Mouse (Mus musculus) limb, embryonic 14.5 days (tissue): ENCODE data around the gene Tnpo1. TPM values are rescaled to one million over a fixed set of nuclear protein-coding genes. Genes with fewer than 3 reads are reported as not detected.

Source experiments
- ATAC-seq: fragments of 200-750 bp; cut with Nextera tagmentation; 2 replicates; pipeline ENCODE4 v1.8.0; 2017; ENCODE audit warnings: low read depth, moderate number of reproducible peaks, moderate TSS enrichment; ENCODE audit not compliant: low FRiP score
- DNase-seq: peaks from one replicate; pipeline ENCODE4 v3.0.0-alpha.2; 2015; ENCODE audit warnings: low spot score
- H3K27ac ChIP-seq: fragments of 300-500 bp; sonication (generic); replicated peaks from 2 replicates; pipeline ENCODE4 v1.5.1; 2014; ENCODE audit warnings: low read depth, mild to moderate bottlenecking, low read length, moderate library complexity, mixed read lengths
- H3K27me3 ChIP-seq: fragments of 300-500 bp; sonication (generic); 2 replicates; pipeline ENCODE4 v1.6.1; 2014; ENCODE audit warnings: low read length, mixed read lengths; ENCODE audit not compliant: control insufficient read depth, insufficient read depth
- H3K36me3 ChIP-seq: fragments of 300-500 bp; sonication (generic); 2 replicates; pipeline ENCODE4 v1.6.1; 2014; ENCODE audit warnings: mild to moderate bottlenecking, low read length, moderate library complexity, mixed read lengths; ENCODE audit not compliant: control insufficient read depth, insufficient read depth
- H3K4me1 ChIP-seq: fragments of 300-500 bp; sonication (generic); 2 replicates; pipeline ENCODE4 v1.6.1; 2014; ENCODE audit warnings: antibody characterized with exemption, low read length, mixed read lengths; ENCODE audit not compliant: control insufficient read depth, insufficient read depth
- H3K4me2 ChIP-seq: fragments of 300-500 bp; sonication (generic); replicated peaks from 2 replicates; pipeline ENCODE4 v1.6.1; 2014; ENCODE audit warnings: low read depth, mild to moderate bottlenecking, low read length, moderate library complexity; ENCODE audit not compliant: severe bottlenecking
- H3K4me3 ChIP-seq: fragments of 300-500 bp; sonication (generic); replicated peaks from 2 replicates; pipeline ENCODE4 v1.5.1; 2014; ENCODE audit warnings: low read length
- H3K9ac ChIP-seq: fragments of 300-500 bp; sonication (generic); 2 replicates; pipeline ENCODE4 v1.6.1; 2014; ENCODE audit warnings: mild to moderate bottlenecking, low read depth, low read length, moderate library complexity; ENCODE audit not compliant: severe bottlenecking
- H3K9me3 ChIP-seq: fragments of 300-500 bp; sonication (generic); 2 replicates; pipeline ENCODE4 v1.6.1; 2016; ENCODE audit warnings: low read length; ENCODE audit not compliant: control insufficient read depth
- POLR2A ChIP-seq: fragments of 200-500 bp; IDR thresholded peaks from 2 replicates; pipeline ENCODE4 v1.8.0; 2012; ENCODE audit warnings: inconsistent platforms, mild to moderate bottlenecking, moderate library complexity, borderline replicate concordance; ENCODE audit not compliant: insufficient read depth, insufficient read length; ENCODE audit errors: extremely low read depth
- WGBS: fragments of 180-500 bp; shearing (Covaris S2); extraction: QIAGEN DNeasy Blood & Tissue Kit; methylation state at CpG from one replicate; pipeline ENCODE4 v1.1.7; 2014; 5-methylcytosine and 5-hydroxymethylcytosine counted together
- polyA plus RNA-seq, 2 experiments: library from polyadenylated mRNA; depleted of rRNA in 1 of 2; stranded (reverse) in 1 of 2; unstranded in 1 of 2; fragments of >200 nt; fragmentation: Nextera tagmentation in 1 of 2; extraction: Ambion mirVana in 1 of 2; gene quantifications; 2 replicates each; pipeline versions ENCODE4 v1.2.1 to v1.2.3; 2012 to 2014

Tnpo1 gene
- polyA plus RNA-seq, 2 experiments: 38.7 to 43.2 TPM

DNA sequence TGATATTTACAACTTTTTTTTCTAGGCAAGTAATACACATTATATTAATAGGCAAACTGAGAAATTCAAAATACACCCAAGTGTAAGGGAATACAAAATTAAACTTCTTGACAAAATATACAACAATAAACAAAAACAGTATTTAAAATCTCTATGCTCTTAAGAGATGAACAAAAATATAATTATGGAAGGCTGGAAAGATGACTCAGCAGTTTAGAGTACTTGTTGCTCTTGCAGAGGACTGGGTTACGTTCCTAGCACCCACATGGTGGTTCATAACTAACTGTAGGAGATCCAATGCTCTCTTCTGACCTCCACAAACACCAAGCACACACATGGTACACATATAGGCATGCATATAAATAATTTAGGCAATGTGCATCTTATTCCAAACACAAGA, 133.3 kb downstream of the Tnpo1 start:
- DNase-seq (no peak), ATAC-seq (no peak)
- Histone ChIP-seq H3K27ac (no peak overlapping the region), H3K4me1 (no peaks in the 10 kb centered on the region), H3K9me3 (no peaks in the 10 kb centered on the region), H3K4me2 (no peak overlapping the region), H3K4me3 (no peak overlapping the region), H3K9ac (no peak overlapping the region), H3K27me3 (no peaks in the 10 kb centered on the region), H3K36me3 (peaks cover 26% of the 10 kb centered on the region)
- no peak for TF ChIP-seq POLR2A
- 87% methylated on average over 1 of the region's 1 CpGs for whole genome bisulfite sequencing

DNA sequence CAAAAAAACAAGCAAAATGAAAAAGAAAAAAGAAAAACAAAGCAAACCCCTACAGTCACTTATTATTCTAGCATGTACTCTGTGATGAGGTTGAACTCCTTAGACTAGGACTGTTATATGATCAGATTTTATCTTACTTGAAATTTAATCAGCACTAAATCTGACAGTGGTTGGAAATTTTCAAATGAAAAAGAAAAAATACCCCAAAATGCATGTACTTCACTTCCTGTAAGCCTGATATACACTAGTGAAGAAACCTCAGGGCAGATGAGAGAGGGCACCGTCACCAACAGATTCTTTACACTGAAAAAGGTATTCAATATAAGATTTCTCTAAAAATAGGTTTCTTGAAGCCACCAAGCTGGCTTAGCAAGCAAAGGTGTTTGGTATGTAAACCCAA, 134.5 kb downstream of the Tnpo1 start:
- ATAC-seq: no peak
- no peak for TF ChIP-seq POLR2A
- no peak overlapping the region for H3K4me3 ChIP-seq
- WGBS: 100% methylated on average over 1 of the region's 1 CpGs
- no peaks in the 10 kb centered on the region for H3K4me1 ChIP-seq
- DNase-seq: no peak
- no peak overlapping the region for H3K9ac ChIP-seq
- no peak overlapping the region for H3K27ac ChIP-seq
- no peaks in the 10 kb centered on the region for H3K9me3 ChIP-seq
- no peak overlapping the region for H3K4me2 ChIP-seq
- no peaks in the 10 kb centered on the region for H3K27me3 ChIP-seq
- peaks cover 28% of the 10 kb centered on the region for H3K36me3 ChIP-seq

Other genes starting within 250 kb of the Tnpo1 start
- gene Tmem171, start 231.6 kb downstream of the Tnpo1 start, polyA plus RNA-seq (2012; rRNA removed): 0.05 and 0.08 TPM in 2 replicates
- 0.17 TPM in 1 of 2 replicates, not detected in the other for gene Tmem171, start 231.6 kb downstream of the Tnpo1 start, polyA plus RNA-seq (2014; fragmentation: Nextera tagmentation; extraction: Ambion mirVana)
- 39.2 and 41.6 TPM in 2 replicates for gene Fcho2, start 110.9 kb downstream of the Tnpo1 start, polyA plus RNA-seq (2012; rRNA removed)
- 25.3 and 30.4 TPM in 2 replicates for gene Fcho2, start 110.9 kb downstream of the Tnpo1 start, polyA plus RNA-seq (2014; fragmentation: Nextera tagmentation; extraction: Ambion mirVana)
- gene 1700024P04Rik, start 58.2 kb upstream of the Tnpo1 start, polyA plus RNA-seq (2012; rRNA removed): not detected in 2 replicates
- gene 1700024P04Rik, start 58.2 kb upstream of the Tnpo1 start, polyA plus RNA-seq (2014; fragmentation: Nextera tagmentation; extraction: Ambion mirVana): not detected in 2 replicates